Mouse (Mus musculus): ENCODE measurements around the gene Slc41a2. TPM values are rescaled to one million over a fixed set of nuclear protein-coding genes. Genes with fewer than 3 reads are reported as not detected.

Gene Slc41a2
- polyA plus RNA-seq, 1 experiment from 2014 or later = 0.63 TPM

- Histone ChIP-seq H3K27me3 (no peaks in the 10 kb centered on the region), H3K36me3 (no peaks in the 10 kb centered on the region), H3K4me2 (no peak overlapping the region), H3K9me3 (replicated peaks) (no peaks in the 10 kb centered on the region), H3K9ac (no peak overlapping the region), H3K4me1 (replicated peaks) (peaks cover 11% of the 10 kb centered on the region), H3K27ac (no peak overlapping the region), H3K4me3 (no peak overlapping the region)
- ATAC-seq (replicated peaks; ENCODE audit: insufficient number of reproducible peaks, insufficient read depth, low FRiP score, low read depth) = no peak
- 56% methylated on average over 9 of the region's 9 CpGs for WGBS
Observed at GRCm38 (mm10) chr10:83199290-83199689, 138.4 kb downstream of the Slc41a2 start.

GRCm38 (mm10) chr10:83198692-83199091, 139.0 kb downstream of the Slc41a2 start:
- H3K4me2 ChIP-seq = no peak overlapping the region
- peaks cover 11% of the 10 kb centered on the region for H3K4me1 ChIP-seq (replicated peaks)
- H3K9me3 ChIP-seq (replicated peaks) = no peaks in the 10 kb centered on the region
- H3K27me3 ChIP-seq = no peaks in the 10 kb centered on the region
- whole genome bisulfite sequencing = 31% methylated on average over 5 of the region's 5 CpGs
- H3K9ac ChIP-seq = no peak overlapping the region
- H3K4me3 ChIP-seq = no peak overlapping the region
- no peak for ATAC-seq (replicated peaks; ENCODE audit: insufficient number of reproducible peaks, insufficient read depth, low FRiP score, low read depth)
- no peak overlapping the region for H3K27ac ChIP-seq
- no peaks in the 10 kb centered on the region for H3K36me3 ChIP-seq

DNA sequence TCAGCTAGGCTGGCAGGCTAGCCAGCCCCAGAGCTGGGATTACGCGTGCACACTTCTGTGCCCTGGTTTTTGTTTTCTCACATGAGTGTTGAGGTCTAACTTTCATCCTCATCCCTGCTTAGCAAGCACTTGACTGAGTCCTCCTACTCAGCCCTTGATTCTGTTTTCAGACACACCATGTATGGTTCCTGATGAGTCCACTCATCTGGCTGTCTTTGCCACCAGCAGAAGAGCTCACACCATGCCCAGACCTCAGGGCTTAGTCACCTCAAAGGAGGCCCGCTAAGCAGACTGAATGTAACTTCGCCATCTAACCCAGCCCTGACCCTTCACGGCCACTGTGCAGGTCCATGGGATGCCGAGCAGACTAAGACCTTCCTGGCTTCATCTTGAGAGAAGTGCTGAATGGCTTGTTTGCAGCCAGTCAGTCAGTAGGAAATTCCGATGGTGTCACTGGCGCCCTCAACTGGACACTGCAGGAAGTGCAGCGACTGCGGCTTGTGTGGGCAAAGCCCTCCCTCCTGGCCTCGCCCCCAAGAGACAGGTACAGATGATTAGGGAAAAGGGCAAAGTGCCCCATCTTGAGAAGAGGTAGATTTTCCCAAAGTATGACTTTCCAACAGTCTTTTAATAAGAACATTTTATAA, 139.9 kb downstream of the Slc41a2 start:
- peak; percentile 12; the same call in 1 of the 2 replicates for ATAC-seq (replicated peaks; ENCODE audit: insufficient number of reproducible peaks, insufficient read depth, low FRiP score, low read depth)
- H3K9me3 ChIP-seq (replicated peaks) = no peaks in the 10 kb centered on the region
- no peak overlapping the region for H3K4me3 ChIP-seq
- no peak overlapping the region for H3K9ac ChIP-seq
- peaks cover 11% of the 10 kb centered on the region for H3K4me1 ChIP-seq (replicated peaks)
- H3K27me3 ChIP-seq = no peaks in the 10 kb centered on the region
- WGBS = 46% methylated on average over 11 of the region's 11 CpGs
- no peak overlapping the region for H3K27ac ChIP-seq
- H3K4me2 ChIP-seq = no peak overlapping the region
- H3K36me3 ChIP-seq = no peaks in the 10 kb centered on the region

DNA sequence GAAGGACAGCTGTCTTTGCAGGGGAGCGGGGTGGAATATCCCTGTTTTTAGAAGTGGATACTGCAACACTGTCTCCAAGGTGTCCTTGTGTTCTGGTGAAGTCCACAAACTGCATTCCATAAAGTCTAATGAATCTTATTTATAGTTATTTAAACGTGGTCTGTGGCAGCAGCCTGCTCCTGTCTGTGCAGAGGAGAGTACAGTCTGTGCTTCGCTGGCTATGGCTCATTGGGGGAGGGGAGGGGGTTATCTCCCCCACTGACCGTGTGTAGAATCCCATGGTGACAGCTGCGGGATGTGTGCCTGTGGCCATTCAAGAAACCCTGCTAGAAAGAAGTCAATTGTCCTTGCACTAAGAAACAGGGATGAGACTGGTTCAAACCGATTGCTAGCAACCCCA, 145.7 kb downstream of the Slc41a2 start:
- WGBS = 43% methylated on average over 6 of the region's 6 CpGs
- peak overlapping the region; percentile 13; the same call in 1 of the 2 replicates for H3K27ac ChIP-seq

GRCm38 (mm10) chr10:83191476-83191875, 146.2 kb downstream of the Slc41a2 start:
- 93% methylated on average over 17 of the region's 17 CpGs for WGBS
- Histone ChIP-seq H3K4me1 (replicated peaks) (peaks cover 24% of the 10 kb centered on the region), H3K9me3 (replicated peaks) (no peaks in the 10 kb centered on the region), H3K36me3 (peaks cover 4% of the 10 kb centered on the region; the same call in 1 of the 2 replicates), H3K4me2 (no peak overlapping the region), H3K27ac (peak overlapping the region; percentile 13; the same call in 1 of the 2 replicates), H3K27me3 (no peaks in the 10 kb centered on the region), H3K4me3 (no peak overlapping the region), H3K9ac (no peak overlapping the region)
- ATAC-seq (replicated peaks; ENCODE audit: insufficient number of reproducible peaks, insufficient read depth, low FRiP score, low read depth) = no peak

More for the DNA sequence above, 145.7 kb downstream of the Slc41a2 start:
- ATAC-seq (replicated peaks; ENCODE audit: insufficient number of reproducible peaks, insufficient read depth, low FRiP score, low read depth) = peak; percentile 53; the same call in 1 of the 2 replicates
- Histone ChIP-seq H3K27me3 (no peaks in the 10 kb centered on the region), H3K4me3 (no peak overlapping the region), H3K4me2 (no peak overlapping the region), H3K9me3 (replicated peaks) (no peaks in the 10 kb centered on the region), H3K9ac (no peak overlapping the region), H3K36me3 (peaks cover 4% of the 10 kb centered on the region; the same call in 1 of the 2 replicates), H3K4me1 (replicated peaks) (peaks cover 19% of the 10 kb centered on the region)

DNA sequence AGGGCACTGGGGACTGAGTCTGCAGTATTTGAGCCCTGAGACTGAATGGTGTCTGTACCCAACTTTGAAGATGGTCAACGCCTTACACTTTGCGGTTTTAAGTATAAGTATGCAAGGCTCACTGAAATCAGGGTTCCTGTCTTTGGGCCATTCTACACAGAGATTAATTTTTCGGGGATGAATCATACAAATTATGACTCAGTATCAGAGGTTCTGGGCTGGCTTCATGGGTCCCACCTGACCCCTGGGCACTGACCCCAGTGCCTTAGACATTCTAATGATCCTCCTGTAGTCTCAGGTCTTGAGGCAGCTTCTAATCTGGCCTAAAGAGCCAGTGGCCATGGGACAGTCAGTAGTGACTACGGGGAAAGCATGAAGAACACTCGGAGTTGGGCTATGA, 148.6 kb downstream of the Slc41a2 start:
- H3K4me2 ChIP-seq = no peak overlapping the region
- peaks cover 4% of the 10 kb centered on the region; the same call in 1 of the 2 replicates for H3K36me3 ChIP-seq
- no peak overlapping the region for H3K4me3 ChIP-seq
- 90% methylated on average over 5 of the region's 5 CpGs for WGBS
- H3K4me1 ChIP-seq (replicated peaks) = peaks cover 30% of the 10 kb centered on the region
- H3K9me3 ChIP-seq (replicated peaks) = no peaks in the 10 kb centered on the region
- H3K27ac ChIP-seq = no peak overlapping the region
- no peaks in the 10 kb centered on the region for H3K27me3 ChIP-seq
- no peak overlapping the region for H3K9ac ChIP-seq
- ATAC-seq (replicated peaks; ENCODE audit: insufficient number of reproducible peaks, insufficient read depth, low FRiP score, low read depth) = no peak

DNA sequence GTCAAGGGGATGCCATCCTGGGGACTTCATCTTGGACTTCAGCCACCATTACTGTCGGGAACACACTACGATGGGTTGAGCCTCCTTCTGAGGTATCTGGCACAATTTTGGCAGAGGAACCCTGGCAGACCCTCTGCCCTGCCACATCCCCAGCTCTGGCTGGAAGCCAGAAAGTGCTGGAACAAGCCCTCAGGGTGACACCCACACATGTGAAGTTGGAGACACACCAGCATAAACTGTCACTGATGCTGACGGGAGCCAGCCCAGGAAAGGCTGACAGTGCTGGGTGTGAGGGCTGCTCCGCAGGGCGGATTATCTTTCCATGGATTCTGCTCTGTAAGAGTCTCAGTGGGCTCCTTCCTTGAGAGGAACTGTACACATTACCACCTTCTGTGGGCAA, 150.7 kb downstream of the Slc41a2 start:
- peaks cover 42% of the 10 kb centered on the region for H3K4me1 ChIP-seq (replicated peaks)
- H3K27me3 ChIP-seq = no peaks in the 10 kb centered on the region
- peaks cover 4% of the 10 kb centered on the region; the same call in 1 of the 2 replicates for H3K36me3 ChIP-seq
- no peak overlapping the region for H3K4me3 ChIP-seq
- 0 out of 2 replicates have a peak overlapping the region, but pooled peaks have one; percentile 10 for H3K27ac ChIP-seq
- H3K4me2 ChIP-seq = no peak overlapping the region
- WGBS = 17% methylated on average over 5 of the region's 5 CpGs
- no peaks in the 10 kb centered on the region for H3K9me3 ChIP-seq (replicated peaks)
- H3K9ac ChIP-seq = no peak overlapping the region
- 0 out of 2 replicates have a peak, but pooled peaks have one; percentile 44 for ATAC-seq (replicated peaks; ENCODE audit: insufficient number of reproducible peaks, insufficient read depth, low FRiP score, low read depth)

- 83% methylated on average over 8 of the region's 8 CpGs for WGBS
- Histone ChIP-seq H3K9ac (no peak overlapping the region), H3K4me3 (no peak overlapping the region), H3K27me3 (no peaks in the 10 kb centered on the region), H3K9me3 (replicated peaks) (no peaks in the 10 kb centered on the region), H3K27ac (no peak overlapping the region), H3K4me1 (replicated peaks) (peaks cover 41% of the 10 kb centered on the region), H3K36me3 (peaks cover 3% of the 10 kb centered on the region; the same call in 1 of the 2 replicates), H3K4me2 (no peak overlapping the region)
- no peak for ATAC-seq (replicated peaks; ENCODE audit: insufficient number of reproducible peaks, insufficient read depth, low FRiP score, low read depth)
Observed at GRCm38 (mm10) chr10:83186167-83186566, 151.5 kb downstream of the Slc41a2 start.

DNA sequence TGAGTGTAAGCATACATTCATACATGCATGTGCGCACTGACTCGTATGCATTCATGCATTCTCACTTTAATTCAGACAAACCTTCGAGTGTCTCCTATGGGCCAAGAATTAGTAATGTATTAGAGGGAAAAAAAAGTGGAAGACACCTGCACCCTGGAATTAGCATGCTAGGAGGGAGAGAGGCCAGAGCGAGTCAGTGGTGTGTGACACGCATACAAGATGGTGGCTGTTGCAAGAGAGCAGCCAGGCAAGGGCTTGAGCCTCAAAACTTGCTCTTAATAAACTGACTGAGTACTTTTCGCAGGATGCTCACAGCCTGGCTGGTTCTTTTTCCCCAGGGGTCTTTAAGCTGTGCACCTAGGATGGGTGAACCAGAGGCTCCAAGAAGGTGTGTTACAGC, 152.6 kb downstream of the Slc41a2 start:
- Histone ChIP-seq H3K36me3 (no peaks in the 10 kb centered on the region), H3K4me1 (replicated peaks) (peaks cover 41% of the 10 kb centered on the region), H3K27ac (no peak overlapping the region), H3K27me3 (no peaks in the 10 kb centered on the region), H3K4me2 (no peak overlapping the region), H3K9me3 (replicated peaks) (no peaks in the 10 kb centered on the region), H3K4me3 (no peak overlapping the region), H3K9ac (no peak overlapping the region)
- no peak for ATAC-seq (replicated peaks; ENCODE audit: insufficient number of reproducible peaks, insufficient read depth, low FRiP score, low read depth)
- WGBS = 93% methylated on average over 6 of the region's 6 CpGs

- H3K9me3 ChIP-seq (replicated peaks) = no peaks in the 10 kb centered on the region
- no peak overlapping the region for H3K4me2 ChIP-seq
- H3K27me3 ChIP-seq = no peaks in the 10 kb centered on the region
- H3K9ac ChIP-seq = no peak overlapping the region
- ATAC-seq (replicated peaks; ENCODE audit: insufficient number of reproducible peaks, insufficient read depth, low FRiP score, low read depth) = no peak
- whole genome bisulfite sequencing = 40% methylated on average over 7 of the region's 7 CpGs
- H3K36me3 ChIP-seq = no peaks in the 10 kb centered on the region
- no peak overlapping the region for H3K27ac ChIP-seq
- no peak overlapping the region for H3K4me3 ChIP-seq
- peaks cover 41% of the 10 kb centered on the region for H3K4me1 ChIP-seq (replicated peaks)
Observed at GRCm38 (mm10) chr10:83184480-83185069, 153.1 kb downstream of the Slc41a2 start.

DNA sequence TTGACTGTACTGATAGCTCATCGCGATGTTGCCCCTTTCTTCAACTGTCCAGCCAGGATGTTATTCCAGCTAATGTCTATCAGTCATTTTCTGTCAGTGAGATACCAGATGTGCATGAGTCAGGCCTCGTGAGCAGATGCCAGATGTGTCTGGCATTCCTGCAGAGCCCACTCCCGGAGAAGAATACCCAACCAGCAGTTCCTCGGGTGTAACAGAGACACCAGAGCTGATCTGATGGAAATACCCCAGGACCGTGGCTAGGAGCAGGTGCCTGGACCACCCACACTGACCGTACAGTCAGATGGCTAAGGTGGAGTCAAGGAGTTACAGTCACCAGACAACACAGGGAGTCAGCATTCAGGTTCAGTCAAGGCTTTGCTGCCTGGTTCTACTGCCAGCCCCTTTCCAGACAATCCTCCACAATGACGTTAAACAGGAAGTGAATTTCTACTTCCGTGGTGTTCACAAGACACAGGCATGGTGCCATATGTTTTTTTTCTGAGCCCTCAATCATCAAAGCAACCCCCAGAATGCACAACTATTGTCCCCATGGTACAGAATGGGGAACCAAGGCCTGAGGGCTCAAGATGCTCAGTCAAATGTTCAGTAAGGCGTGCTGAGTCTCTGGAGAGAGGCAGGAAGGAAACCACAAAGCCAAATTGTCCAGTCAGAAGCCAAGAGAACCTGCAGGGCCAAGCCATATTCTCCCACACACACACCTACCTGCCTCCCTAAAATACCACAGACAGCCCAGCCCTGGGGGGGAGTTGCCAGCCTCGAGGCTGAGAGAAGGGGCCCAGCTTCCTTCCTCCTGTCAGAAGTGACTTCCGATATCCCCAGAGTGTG, 153.8 kb downstream of the Slc41a2 start:
- H3K4me2 ChIP-seq = no peak overlapping the region
- no peak for ATAC-seq (replicated peaks; ENCODE audit: insufficient number of reproducible peaks, insufficient read depth, low FRiP score, low read depth)
- peaks cover 41% of the 10 kb centered on the region for H3K4me1 ChIP-seq (replicated peaks)
- no peaks in the 10 kb centered on the region for H3K36me3 ChIP-seq
- H3K4me3 ChIP-seq = no peak overlapping the region
- H3K9me3 ChIP-seq (replicated peaks) = no peaks in the 10 kb centered on the region
- no peaks in the 10 kb centered on the region for H3K27me3 ChIP-seq
- no peak overlapping the region for H3K9ac ChIP-seq
- H3K27ac ChIP-seq = no peak overlapping the region; the same call in 1 of the 2 replicates
- WGBS = 45% methylated on average over 12 of the region's 12 CpGs
